Mouse (Mus musculus): ENCODE results near the gene Bhlhe40. TPM values are rescaled to one million over a fixed set of nuclear protein-coding genes. Genes with fewer than 3 reads are reported as not detected.
A peak's percentile ranks its signal among the peaks of the same experiment; 100 is the strongest.

The Bhlhe40 gene
- polyA plus RNA-seq (2012; rRNA removed): 8.1 and 10.2 TPM in 2 replicates

DNA sequence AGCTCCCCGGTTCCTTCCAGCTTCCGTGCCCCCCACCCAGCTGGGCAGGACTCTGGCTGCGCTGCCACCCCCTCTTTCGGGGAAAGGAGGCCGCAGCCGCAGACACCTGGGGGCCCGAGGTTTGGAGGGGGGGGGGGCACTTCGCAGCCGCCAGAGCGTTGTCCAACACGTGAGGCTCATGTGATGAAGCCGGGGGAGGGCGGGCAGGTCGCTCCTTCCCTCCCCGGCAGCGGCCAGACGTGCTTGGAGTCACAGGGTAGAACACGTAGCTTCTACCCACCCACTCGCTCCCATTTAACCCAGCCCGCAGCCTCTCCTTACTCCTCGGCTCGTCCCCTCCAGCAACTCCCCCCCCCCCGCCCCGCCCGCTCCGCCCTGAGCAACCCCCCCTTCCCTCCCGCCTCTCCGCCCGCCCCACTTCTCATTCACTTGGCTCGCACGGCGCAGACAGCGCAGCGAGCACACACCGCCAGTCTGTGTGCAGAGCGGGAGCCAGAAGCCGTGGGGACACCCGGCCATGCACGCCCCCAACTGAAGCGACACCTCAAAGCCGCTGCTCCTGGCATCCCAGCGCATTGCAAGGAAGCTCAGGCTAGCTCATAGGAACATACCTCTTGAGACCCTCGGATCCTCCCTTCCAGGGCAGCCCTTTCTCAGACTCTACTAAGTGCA is at the start of gene Bhlhe40:
Gene Bhlhe40, plus strand, starts transcription at position 424 of the 672 bp plus-strand sequence.
- H3K27ac ChIP-seq (ENCODE audit: insufficient read depth, low read length): peak within 1 kb of the TSS; percentile 92
- TF ChIP-seq POLR2A (IDR thresholded peaks at IDR 0.05; ENCODE audit: low read depth, low read length) (peak; percentile 77), CTCF (IDR thresholded peaks at IDR 0.05; ENCODE audit: extremely low read depth, insufficient read depth, insufficient read length, insufficient replicate concordance) (no peak)
- peaks cover 8% of the 10 kb centered on the region for H3K36me3 ChIP-seq (ENCODE audit: control insufficient read depth, insufficient read depth, low read length)
- DNase-seq (ENCODE audit: low read depth in 1 of 2, low spot score in 2 of 2): peak; percentile 84 to 89
- 1% methylated on average over 38 of the region's 43 CpGs for WGBS
- peak within 1 kb of the TSS; percentile 71 for H3K4me3 ChIP-seq (ENCODE audit: extremely low read depth, insufficient read depth, insufficient read length)
- H3K4me1 ChIP-seq (ENCODE audit: control insufficient read depth, insufficient read depth, insufficient read length): peaks cover 10% of the 10 kb centered on the region; the same call in 1 of the 2 replicates
- no peaks in the 10 kb centered on the region for H3K27me3 ChIP-seq (ENCODE audit: control insufficient read depth, insufficient read depth, low read length)

DNA sequence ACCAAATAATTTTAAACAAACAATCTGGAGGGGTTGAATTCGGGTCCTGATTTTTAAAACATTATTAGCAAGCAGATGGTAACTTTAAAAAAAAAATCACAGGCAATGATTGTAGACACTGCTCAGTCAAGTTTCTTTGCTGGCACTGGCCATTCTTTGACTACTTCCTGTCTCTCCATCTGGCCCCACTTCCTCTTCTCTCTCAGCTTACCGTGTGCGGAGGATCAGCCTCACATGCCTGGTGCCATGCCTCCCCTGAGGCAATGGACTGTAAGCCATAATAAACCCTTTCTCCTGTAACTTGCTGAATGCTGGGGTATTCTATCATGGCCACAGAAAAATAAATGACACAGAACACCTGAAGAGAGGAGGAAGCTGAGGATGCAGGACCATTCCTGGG is 48.8 kb upstream of the Bhlhe40 start:
- Histone ChIP-seq H3K4me3 (ENCODE audit: extremely low read depth, insufficient read depth, insufficient read length) (no peak overlapping the region), H3K4me1 (ENCODE audit: control insufficient read depth, insufficient read depth, insufficient read length) (0 out of 2 replicates have a peak, but pooled peaks cover 2% of the 10 kb centered on the region), H3K27ac (ENCODE audit: insufficient read depth, low read length) (no peak overlapping the region), H3K27me3 (ENCODE audit: control insufficient read depth, insufficient read depth, low read length) (no peaks in the 10 kb centered on the region), H3K36me3 (ENCODE audit: control insufficient read depth, insufficient read depth, low read length) (no peaks in the 10 kb centered on the region)
- 36% methylated on average over 3 of the region's 3 CpGs for whole genome bisulfite sequencing
- peak in 1 of 2 experiments; percentile 5 for DNase-seq (ENCODE audit: low read depth in 1 of 2, low spot score in 2 of 2)
- no peak for TF ChIP-seq CTCF (IDR thresholded peaks at IDR 0.05; ENCODE audit: extremely low read depth, insufficient read depth, insufficient read length, insufficient replicate concordance)
- TF ChIP-seq POLR2A (IDR thresholded peaks at IDR 0.05; ENCODE audit: low read depth, low read length): no peak

DNA sequence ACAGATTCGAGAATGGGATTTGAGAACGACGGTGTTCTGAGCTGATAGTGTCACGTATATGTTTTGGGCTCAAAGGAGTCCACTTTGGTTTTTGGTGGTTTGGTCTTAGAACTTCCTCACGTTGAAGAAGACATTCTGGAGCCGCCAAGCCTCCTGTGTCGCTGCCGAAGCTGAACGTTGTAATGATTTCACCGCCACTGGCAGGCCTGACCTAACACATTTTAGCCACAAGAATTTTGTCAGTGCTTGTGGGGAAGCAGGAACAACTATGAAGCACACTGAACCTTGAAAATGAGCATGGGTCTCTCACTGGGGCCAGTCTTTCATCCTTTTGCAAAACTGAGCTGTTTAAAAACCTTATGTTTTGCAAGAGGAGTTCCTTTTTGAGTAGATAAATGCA is 42.4 kb upstream of the Bhlhe40 start:
- DNase-seq (ENCODE audit: low read depth in 1 of 2, low spot score in 2 of 2): no peak
- Histone ChIP-seq H3K27me3 (ENCODE audit: control insufficient read depth, insufficient read depth, low read length) (no peaks in the 10 kb centered on the region), H3K36me3 (ENCODE audit: control insufficient read depth, insufficient read depth, low read length) (no peaks in the 10 kb centered on the region)

DNA sequence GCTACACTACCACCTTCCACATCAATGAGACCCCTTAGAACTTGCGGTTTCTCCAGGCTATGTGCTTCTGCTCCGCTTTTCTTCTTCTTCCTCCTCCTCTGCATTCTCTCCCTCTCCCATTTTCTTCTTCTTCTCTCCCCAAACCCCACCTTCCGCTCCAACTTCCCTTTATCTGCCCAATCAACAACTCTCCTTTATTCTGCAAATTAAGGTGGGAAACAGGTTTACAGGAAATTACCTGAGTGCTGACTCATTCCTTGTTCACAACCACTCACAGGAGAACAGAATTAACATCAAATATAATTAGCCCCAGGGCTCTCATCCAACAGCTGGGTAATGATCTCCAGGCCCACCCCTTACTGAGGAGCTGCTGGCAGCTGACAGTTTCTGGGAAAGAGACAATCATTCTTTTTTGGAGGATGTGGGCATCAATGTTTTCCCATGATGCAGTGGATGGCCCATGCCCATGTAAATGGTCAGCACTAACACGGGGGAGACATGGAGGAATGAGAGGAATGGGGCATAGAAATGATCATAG is 37.3 kb upstream of the Bhlhe40 start:
- Histone ChIP-seq H3K27ac (ENCODE audit: insufficient read depth, low read length) (no peak overlapping the region), H3K4me1 (ENCODE audit: control insufficient read depth, insufficient read depth, insufficient read length) (no peaks in the 10 kb centered on the region), H3K27me3 (ENCODE audit: control insufficient read depth, insufficient read depth, low read length) (no peaks in the 10 kb centered on the region), H3K36me3 (ENCODE audit: control insufficient read depth, insufficient read depth, low read length) (no peaks in the 10 kb centered on the region), H3K4me3 (ENCODE audit: extremely low read depth, insufficient read depth, insufficient read length) (no peak overlapping the region)
- WGBS: 89% methylated on average over 4 of the region's 4 CpGs
- no peak for TF ChIP-seq POLR2A (IDR thresholded peaks at IDR 0.05; ENCODE audit: low read depth, low read length)
- TF ChIP-seq CTCF (IDR thresholded peaks at IDR 0.05; ENCODE audit: extremely low read depth, insufficient read depth, insufficient read length, insufficient replicate concordance): no peak
- DNase-seq (ENCODE audit: low read depth in 1 of 2, low spot score in 2 of 2): no peak

More for the DNA sequence above, 42.4 kb upstream of the Bhlhe40 start:
- H3K27ac ChIP-seq (ENCODE audit: insufficient read depth, low read length): no peak overlapping the region
- H3K4me1 ChIP-seq (ENCODE audit: control insufficient read depth, insufficient read depth, insufficient read length): no peaks in the 10 kb centered on the region
- WGBS: 63% methylated on average over 10 of the region's 10 CpGs
- no peak for TF ChIP-seq POLR2A (IDR thresholded peaks at IDR 0.05; ENCODE audit: low read depth, low read length)
- no peak overlapping the region for H3K4me3 ChIP-seq (ENCODE audit: extremely low read depth, insufficient read depth, insufficient read length)

DNA sequence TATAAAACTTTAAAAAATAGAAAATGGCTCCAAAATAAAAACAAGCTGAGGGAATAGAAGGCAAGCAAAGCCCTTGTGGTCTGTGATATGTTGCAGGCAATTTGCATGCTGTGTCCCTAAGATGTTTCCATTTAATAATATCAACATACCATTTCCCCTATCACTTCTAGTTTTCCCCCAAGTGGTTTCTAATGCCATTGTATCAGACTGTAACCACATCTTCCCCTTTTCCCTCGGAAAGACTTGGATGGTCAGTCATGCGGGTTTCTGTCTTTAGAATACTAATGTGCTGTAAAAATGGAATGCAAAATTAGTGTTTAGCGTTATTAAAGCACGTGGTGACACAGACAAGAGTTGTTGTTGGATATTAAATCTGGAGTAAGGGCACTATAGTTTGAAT is 35.5 kb upstream of the Bhlhe40 start:
- 34% methylated on average over 4 of the region's 4 CpGs for WGBS
- Histone ChIP-seq H3K36me3 (ENCODE audit: control insufficient read depth, insufficient read depth, low read length) (no peaks in the 10 kb centered on the region), H3K27me3 (ENCODE audit: control insufficient read depth, insufficient read depth, low read length) (no peaks in the 10 kb centered on the region), H3K4me1 (ENCODE audit: control insufficient read depth, insufficient read depth, insufficient read length) (no peaks in the 10 kb centered on the region), H3K4me3 (ENCODE audit: extremely low read depth, insufficient read depth, insufficient read length) (no peak overlapping the region; the same call in 1 of the 2 replicates), H3K27ac (ENCODE audit: insufficient read depth, low read length) (no peak overlapping the region)
- DNase-seq (ENCODE audit: low read depth in 1 of 2, low spot score in 2 of 2): peak; percentile 33 to 66
- TF ChIP-seq POLR2A (IDR thresholded peaks at IDR 0.05; ENCODE audit: low read depth, low read length) (no peak), CTCF (IDR thresholded peaks at IDR 0.05; ENCODE audit: extremely low read depth, insufficient read depth, insufficient read length, insufficient replicate concordance) (no peak)

DNA sequence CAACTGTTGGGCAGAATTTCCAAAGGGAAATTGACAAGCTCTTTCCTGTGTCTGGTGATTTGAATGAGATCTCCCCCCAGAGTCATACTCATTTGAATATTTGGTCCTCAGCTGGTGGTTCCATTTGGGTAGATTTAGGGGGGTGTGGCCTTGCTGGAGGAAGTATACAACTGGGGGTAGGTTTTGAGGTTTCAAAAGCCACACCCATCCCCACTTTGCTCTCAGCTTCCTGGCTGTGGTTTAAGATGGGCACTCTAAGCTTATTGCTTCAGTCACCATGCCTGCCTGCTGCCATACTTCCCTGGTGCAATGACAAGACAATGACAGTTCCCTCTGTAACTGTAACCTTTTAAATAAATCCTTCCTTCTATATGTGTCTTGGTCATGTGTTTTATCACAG is 29.7 kb upstream of the Bhlhe40 start:
- TF ChIP-seq CTCF (IDR thresholded peaks at IDR 0.05; ENCODE audit: extremely low read depth, insufficient read depth, insufficient read length, insufficient replicate concordance) (no peak), POLR2A (IDR thresholded peaks at IDR 0.05; ENCODE audit: low read depth, low read length) (no peak)
- H3K27me3 ChIP-seq (ENCODE audit: control insufficient read depth, insufficient read depth, low read length): no peaks in the 10 kb centered on the region
- H3K27ac ChIP-seq (ENCODE audit: insufficient read depth, low read length): no peak overlapping the region
- no peak overlapping the region for H3K4me3 ChIP-seq (ENCODE audit: extremely low read depth, insufficient read depth, insufficient read length)
- H3K36me3 ChIP-seq (ENCODE audit: control insufficient read depth, insufficient read depth, low read length): no peaks in the 10 kb centered on the region
- peaks cover 10% of the 10 kb centered on the region for H3K4me1 ChIP-seq (ENCODE audit: control insufficient read depth, insufficient read depth, insufficient read length)
- peak; percentile 74 to 89 for DNase-seq (ENCODE audit: low read depth in 1 of 2, low spot score in 2 of 2)

Measured in spleen, adult 2 months (tissue).